Mouse (Mus musculus): Measurements from ENCODE around the gene Ntf3.

Gene Ntf3

DNA sequence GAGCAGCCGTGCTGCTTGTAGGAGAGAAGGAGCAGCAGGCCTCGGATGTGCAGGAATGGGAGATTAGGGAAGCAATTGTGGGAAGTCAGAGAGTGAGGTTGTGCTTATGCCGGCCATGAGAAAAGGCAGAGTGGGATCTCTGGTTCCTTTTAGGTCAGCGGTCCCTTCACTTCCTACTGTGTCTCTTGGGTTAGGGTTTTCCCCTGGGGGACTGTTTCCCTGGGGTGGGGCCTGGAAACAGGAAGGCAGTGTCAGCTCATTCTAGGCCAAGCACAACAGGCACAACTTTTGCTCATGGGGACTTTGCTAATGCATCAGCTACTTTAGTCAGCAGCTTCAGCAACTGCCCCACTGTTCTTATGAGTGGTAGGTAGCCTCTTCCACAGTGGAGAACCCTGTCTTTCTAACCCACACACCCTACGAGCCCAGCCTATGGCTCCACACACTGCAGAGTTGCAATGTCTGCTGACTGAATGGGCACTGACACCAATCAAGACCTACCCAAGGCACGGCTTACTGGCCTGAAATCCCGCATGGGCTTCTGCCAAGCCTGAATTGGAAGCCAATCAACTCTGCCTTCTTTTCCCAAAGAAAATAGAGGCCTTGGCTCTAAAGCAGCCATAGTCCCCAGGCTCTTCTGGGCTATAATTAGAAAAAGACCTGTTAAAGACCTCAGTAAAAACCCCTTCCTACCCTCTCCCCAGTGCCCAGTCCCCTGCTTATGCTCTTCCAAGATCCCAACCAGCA is 60.5 kb downstream of the Ntf3 start:
- no peak for DNase-seq (ENCODE audit: low spot score)

GRCm38 (mm10) chr6:126105083-126105740 is 61.5 kb downstream of the Ntf3 start:
- no peak for DNase-seq (ENCODE audit: low spot score)

- no peak for DNase-seq (ENCODE audit: low spot score)
These were observed 64.1 kb downstream of the Ntf3 start for GRCm38 (mm10) chr6:126102571-126102970.

GRCm38 (mm10) chr6:126102007-126102406 is 64.7 kb downstream of the Ntf3 start:
- DNase-seq (ENCODE audit: low spot score) = no peak

- no peak for DNase-seq (ENCODE audit: low spot score)
These were observed 66.1 kb downstream of the Ntf3 start for GRCm38 (mm10) chr6:126100579-126100978.

DNA sequence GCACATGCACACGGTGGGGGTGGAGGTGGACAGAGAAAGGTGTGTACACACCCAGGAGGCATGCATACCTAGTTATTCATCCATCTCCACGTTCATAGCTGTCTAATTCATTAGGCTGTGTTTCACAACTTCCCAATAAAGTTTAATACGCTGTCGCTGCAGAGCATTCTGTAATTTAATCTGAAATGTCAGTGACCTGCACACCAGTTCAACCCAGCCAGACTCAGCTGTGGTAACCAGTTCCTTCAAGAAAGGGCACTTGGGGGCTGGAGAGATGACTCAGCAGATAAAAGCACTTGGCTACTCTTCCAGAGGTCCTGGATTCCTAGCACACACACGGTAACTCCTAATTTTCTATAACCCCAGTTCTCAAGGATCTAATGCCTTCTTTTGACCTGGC is 69.2 kb downstream of the Ntf3 start:
- DNase-seq (ENCODE audit: low spot score) = no peak

DNA sequence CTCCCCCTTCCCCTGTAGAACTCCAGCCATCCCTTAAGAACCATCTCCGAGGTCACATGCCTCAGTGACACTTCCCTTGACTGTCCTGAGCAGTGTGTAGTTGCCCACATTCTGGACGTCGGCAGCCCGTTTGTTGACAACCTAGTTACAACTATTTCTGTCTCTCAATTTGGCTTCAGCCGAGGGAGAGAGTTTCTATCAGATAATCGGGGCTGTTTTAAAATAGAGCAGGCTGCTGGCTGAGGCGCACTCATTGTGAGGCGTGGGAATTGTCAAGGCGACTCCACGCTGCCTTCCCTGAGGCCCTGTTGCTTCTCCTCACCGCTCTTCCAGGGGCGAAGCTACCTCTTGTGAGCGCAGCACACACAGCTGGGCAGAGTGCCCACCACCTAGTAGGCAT is 70.6 kb downstream of the Ntf3 start:
- DNase-seq (ENCODE audit: low spot score) = no peak

DNA sequence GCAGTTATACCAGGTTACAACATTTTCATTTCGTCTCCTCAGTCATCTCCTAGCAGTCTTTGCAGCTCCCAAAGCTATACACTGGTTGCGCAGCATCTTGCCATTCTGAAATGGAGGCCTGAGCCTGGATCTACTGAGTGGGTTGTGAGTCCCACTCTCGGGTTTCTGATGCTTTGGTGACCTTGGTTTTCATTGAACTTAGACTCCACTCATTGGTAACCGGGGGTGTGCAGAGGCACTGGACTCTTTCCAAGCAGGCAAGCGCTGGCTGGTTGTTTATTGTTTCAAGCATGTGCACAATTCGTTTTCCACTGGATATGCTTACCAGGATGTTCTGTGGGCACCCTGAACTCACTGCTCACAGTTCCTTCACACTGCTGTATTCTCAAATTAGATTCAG is 71.7 kb downstream of the Ntf3 start:
- no peak for DNase-seq (ENCODE audit: low spot score)

- DNase-seq (ENCODE audit: low spot score) = no peak
These were observed 74.7 kb downstream of the Ntf3 start for GRCm38 (mm10) chr6:126092026-126092425.

DNA sequence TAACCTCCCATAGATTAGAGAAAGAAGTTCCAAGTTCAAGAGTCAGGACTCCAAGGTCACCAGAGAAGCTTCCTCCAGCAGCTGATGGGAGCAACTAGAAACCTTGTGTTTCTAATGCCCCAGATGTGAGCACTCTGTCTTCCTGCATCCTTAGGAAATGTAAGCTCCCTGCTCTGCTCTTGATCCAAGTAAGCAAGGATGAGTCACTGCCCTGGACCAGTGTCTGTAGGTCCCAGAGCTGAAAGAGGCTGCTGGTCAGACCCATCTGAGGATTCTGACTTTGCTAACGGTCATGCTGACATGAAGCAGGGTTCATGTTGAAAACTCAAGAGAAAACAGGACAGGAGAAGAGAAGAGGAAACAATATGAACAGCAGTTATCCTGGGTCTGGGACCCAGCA is 76.6 kb downstream of the Ntf3 start:
- DNase-seq (ENCODE audit: low spot score) = no peak

DNA sequence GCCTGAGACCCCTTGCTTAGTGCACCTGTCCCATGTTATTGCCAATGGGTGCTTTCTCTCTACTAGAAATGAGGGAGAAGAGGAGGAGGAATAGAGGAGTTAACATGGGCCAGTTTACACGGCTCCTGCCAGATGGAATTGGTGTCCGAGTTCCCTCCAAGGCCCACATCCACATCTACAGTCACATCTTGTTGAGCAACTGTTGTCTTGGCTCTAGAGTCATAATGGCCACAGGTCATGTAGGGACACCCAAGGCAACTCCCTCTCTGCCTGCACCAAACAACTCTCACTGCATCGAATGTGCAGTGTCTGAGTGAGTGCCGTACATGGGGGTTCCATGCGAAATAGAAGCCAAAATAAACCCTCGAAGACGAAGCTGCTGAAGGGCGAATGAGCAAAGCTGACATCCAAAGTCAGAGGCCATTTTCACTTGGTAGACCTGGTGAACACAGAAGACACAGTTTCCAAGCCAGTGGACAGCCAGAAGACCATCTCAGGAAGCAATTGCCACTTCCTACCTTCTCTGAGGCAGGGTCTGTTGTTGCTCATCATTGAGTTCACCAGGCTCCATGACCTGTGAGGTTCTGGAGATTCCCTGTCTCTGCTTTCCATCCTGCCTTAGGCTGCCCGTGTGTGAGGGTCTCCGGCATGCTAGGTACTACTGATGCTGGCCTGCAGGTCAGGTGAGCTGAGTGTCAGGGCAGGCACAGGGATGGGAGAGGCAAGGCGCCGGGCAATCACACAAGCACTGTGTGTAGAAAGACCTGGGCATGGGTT is 78.0 kb downstream of the Ntf3 start:
- DNase-seq (ENCODE audit: low spot score) = no peak

DNA sequence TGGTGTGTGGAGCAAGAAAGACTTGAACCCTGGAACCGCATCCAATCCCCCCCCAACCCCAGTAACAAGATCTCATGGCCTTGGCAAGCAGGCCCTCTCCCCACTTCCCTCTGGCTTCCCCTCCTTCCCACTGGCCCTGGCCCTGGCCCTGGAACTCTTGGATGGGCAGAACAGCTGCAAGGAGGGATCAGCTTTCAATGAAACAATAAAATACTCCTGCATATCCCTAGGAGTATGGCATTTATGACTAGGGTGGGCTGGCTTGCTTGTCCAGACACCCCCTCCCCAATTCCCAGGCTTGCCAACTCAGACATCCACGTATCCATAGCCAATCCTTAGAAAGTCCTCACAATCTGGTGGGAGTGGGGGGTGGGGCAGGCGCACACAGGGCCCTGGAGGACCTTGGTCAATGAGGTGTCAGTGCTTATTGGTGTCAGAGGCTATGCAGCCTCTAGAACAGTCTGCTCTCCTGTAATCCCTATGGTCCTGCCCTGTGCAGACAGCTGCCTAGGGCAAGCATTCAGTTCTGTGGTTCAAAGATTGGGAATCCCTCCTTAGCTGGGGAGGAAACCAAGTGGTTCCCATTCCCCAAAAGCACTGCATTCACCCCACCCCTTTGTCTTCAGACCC is 80.3 kb downstream of the Ntf3 start:
- no peak for DNase-seq (ENCODE audit: low spot score)

DNA sequence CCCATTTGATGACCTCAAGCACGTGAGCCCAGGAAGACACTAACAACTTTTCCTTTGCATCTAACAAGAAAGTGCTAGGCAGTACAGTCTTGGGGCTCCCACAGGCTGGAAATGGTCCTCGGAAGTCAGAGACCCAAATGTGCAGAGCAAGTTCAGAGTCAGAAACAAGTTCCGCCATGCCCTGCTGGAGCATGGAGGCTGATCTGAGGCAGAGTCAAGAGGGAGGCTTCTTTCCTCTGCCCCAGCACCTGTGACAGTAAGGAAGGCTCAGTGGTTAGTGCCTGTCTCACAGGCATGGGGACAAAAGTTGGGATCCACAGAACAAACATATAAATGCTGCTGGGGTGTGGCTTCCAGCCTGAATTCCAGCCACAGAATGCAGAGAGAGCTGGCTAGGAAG is 86.2 kb downstream of the Ntf3 start:
- no peak for DNase-seq (ENCODE audit: low spot score)

- DNase-seq (ENCODE audit: low spot score) = no peak
These were observed 109.0 kb downstream of the Ntf3 start for GRCm38 (mm10) chr6:126057706-126058105.

GRCm38 (mm10) chr6:126053136-126053535 is 113.6 kb downstream of the Ntf3 start:
- no peak for DNase-seq (ENCODE audit: low spot score)
